Mouse (Mus musculus) erythroblast, embryonic 14.5 days (primary cell): ENCODE measurements around the gene Trank1. TPM values are rescaled to one million over a fixed set of nuclear protein-coding genes. Genes with fewer than 3 reads are reported as not detected.

ENCODE experiments used
- H3K27me3 ChIP-seq: 2 replicates; pipeline ENCODE4 v1.6.1; 2012; ENCODE audit warnings: inconsistent platforms; ENCODE audit not compliant: control insufficient read depth
- H3K36me3 ChIP-seq: 2 replicates; pipeline ENCODE4 v1.6.1; 2012; ENCODE audit warnings: mild to moderate bottlenecking, inconsistent platforms; ENCODE audit not compliant: control insufficient read depth
- H3K4me1 ChIP-seq: 2 replicates; pipeline ENCODE4 v1.6.1; 2012; ENCODE audit warnings: inconsistent platforms; ENCODE audit not compliant: control insufficient read depth
- H3K4me3 ChIP-seq: replicated peaks from 2 replicates; pipeline ENCODE3; 2012; ENCODE audit warnings: moderate library complexity, mild to moderate bottlenecking, inconsistent platforms
- H3K9me3 ChIP-seq: 2 replicates; pipeline ENCODE4 v1.6.1; 2012; ENCODE audit warnings: low read length, inconsistent platforms, mixed read lengths; ENCODE audit not compliant: control insufficient read depth
- GATA1 ChIP-seq: IDR thresholded peaks from 2 replicates; pipeline ENCODE4 v1.6.1; 2012; ENCODE audit warnings: low read length, inconsistent platforms, mixed read lengths
- TAL1 ChIP-seq: IDR thresholded peaks from 3 replicates; pipeline ENCODE4 v1.6.1; 2012; ENCODE audit warnings: low read length, inconsistent platforms, mixed read lengths
- polyA plus RNA-seq: library from polyadenylated mRNA; stranded (reverse); fragments of >175 nt; gene quantifications from 2 replicates; pipeline ENCODE4 v1.2.3, GENCODE M21; 2012

The Trank1 gene
- not detected in 2 replicates for polyA plus RNA-seq

GRCm38 (mm10) chr9:111311031-111311842 is at the start of gene Trank1:
Trank1 (plus strand) TSS chr9:111311739.
- Histone ChIP-seq H3K4me3 (no peak within 1 kb of the TSS), H3K9me3 (peaks cover 11% of the 10 kb centered on the region), H3K36me3 (no peaks in the 10 kb centered on the region), H3K27me3 (peaks cover 63% of the 10 kb centered on the region), H3K4me1 (no peaks in the 10 kb centered on the region; the same call in none of the 2 replicates)
- TF ChIP-seq GATA1 = no peak
- TF ChIP-seq TAL1 = no peak

GRCm38 (mm10) chr9:111267998-111268397 is 43.5 kb upstream of the Trank1 start:
- no peak overlapping the region for H3K4me3 ChIP-seq
- H3K9me3 ChIP-seq = no peaks in the 10 kb centered on the region
- no peak for TF ChIP-seq GATA1
- TF ChIP-seq TAL1 = no peak
- peaks cover 53% of the 10 kb centered on the region for H3K36me3 ChIP-seq
- H3K4me1 ChIP-seq = peaks cover 22% of the 10 kb centered on the region
- H3K27me3 ChIP-seq = no peaks in the 10 kb centered on the region

- Histone ChIP-seq H3K4me3 (peak overlapping the region; percentile 79), H3K36me3 (peaks cover 54% of the 10 kb centered on the region), H3K27me3 (no peaks in the 10 kb centered on the region), H3K4me1 (peaks cover 44% of the 10 kb centered on the region), H3K9me3 (no peaks in the 10 kb centered on the region)
- TF ChIP-seq GATA1 (no peak), TAL1 (no peak)
Measured at GRCm38 (mm10) chr9:111270606-111271005, 40.9 kb upstream of the Trank1 start.

GRCm38 (mm10) chr9:111271056-111271433 is 40.5 kb upstream of the Trank1 start:
- Histone ChIP-seq H3K9me3 (no peaks in the 10 kb centered on the region), H3K4me3 (peak overlapping the region; percentile 79), H3K27me3 (no peaks in the 10 kb centered on the region), H3K36me3 (peaks cover 55% of the 10 kb centered on the region), H3K4me1 (peaks cover 45% of the 10 kb centered on the region)
- TF ChIP-seq GATA1 (no peak), TAL1 (no peak)

- TF ChIP-seq TAL1 (no peak), GATA1 (no peak)
- H3K36me3 ChIP-seq = peaks cover 55% of the 10 kb centered on the region
- H3K4me3 ChIP-seq = peak within 1 kb of the TSS; percentile 79
- peaks cover 49% of the 10 kb centered on the region for H3K4me1 ChIP-seq
- no peaks in the 10 kb centered on the region for H3K9me3 ChIP-seq
- H3K27me3 ChIP-seq = no peaks in the 10 kb centered on the region
Measured at GRCm38 (mm10) chr9:111271434-111272160, 39.9 kb upstream of the Trank1 start, which contains the start of the genes Mlh1 and Epm2aip1. Mlh1 (minus strand) TSS chr9:111271791. Epm2aip1 (plus strand) TSS chr9:111271929.

- peaks cover 50% of the 10 kb centered on the region for H3K4me1 ChIP-seq
Measured at GRCm38 (mm10) chr9:111272356-111272755, 39.2 kb upstream of the Trank1 start.

GRCm38 (mm10) chr9:111272996-111273785 is 38.3 kb upstream of the Trank1 start:
- Histone ChIP-seq H3K4me3 (peak overlapping the region; percentile 79), H3K27me3 (no peaks in the 10 kb centered on the region), H3K9me3 (no peaks in the 10 kb centered on the region), H3K36me3 (peaks cover 55% of the 10 kb centered on the region), H3K4me1 (peaks cover 52% of the 10 kb centered on the region)
- TF ChIP-seq TAL1 (no peak), GATA1 (no peak)

More at GRCm38 (mm10) chr9:111272356-111272755, 39.2 kb upstream of the Trank1 start:
- Histone ChIP-seq H3K27me3 (no peaks in the 10 kb centered on the region), H3K4me3 (peak overlapping the region; percentile 79), H3K9me3 (no peaks in the 10 kb centered on the region), H3K36me3 (peaks cover 55% of the 10 kb centered on the region)
- TF ChIP-seq GATA1 = no peak
- TF ChIP-seq TAL1 = no peak

GRCm38 (mm10) chr9:111273958-111274357 is 37.6 kb upstream of the Trank1 start:
- Histone ChIP-seq H3K4me1 (peaks cover 52% of the 10 kb centered on the region), H3K27me3 (no peaks in the 10 kb centered on the region), H3K9me3 (no peaks in the 10 kb centered on the region), H3K4me3 (peak overlapping the region; percentile 79), H3K36me3 (peaks cover 61% of the 10 kb centered on the region)
- TF ChIP-seq TAL1 (no peak), GATA1 (no peak)
